Mouse (Mus musculus) hindbrain, embryonic 13.5 days (tissue): ENCODE data around the gene Sned1. TPM values are rescaled to one million over a fixed set of nuclear protein-coding genes. Genes with fewer than 3 reads are reported as not detected.

Source experiments
- ATAC-seq: fragments of 200-750 bp; cut with Nextera tagmentation; 2 replicates; pipeline ENCODE4 v1.8.0; 2017; ENCODE audit warnings: moderate TSS enrichment; ENCODE audit not compliant: low FRiP score
- H3K27ac ChIP-seq: fragments of 300-500 bp; sonication (generic); 2 replicates; pipeline ENCODE4 v1.5.1; 2015; ENCODE audit warnings: inconsistent platforms, mild to moderate bottlenecking, moderate library complexity
- H3K27me3 ChIP-seq: fragments of 300-500 bp; sonication (generic); 2 replicates; pipeline ENCODE4 v1.6.1; 2015; ENCODE audit warnings: mild to moderate bottlenecking, inconsistent platforms
- H3K36me3 ChIP-seq: fragments of 300-500 bp; sonication (generic); 2 replicates; pipeline ENCODE4 v1.6.1; 2015; ENCODE audit warnings: mild to moderate bottlenecking, inconsistent platforms
- H3K4me1 ChIP-seq: fragments of 300-500 bp; sonication (generic); replicated peaks from 2 replicates; pipeline ENCODE4 v1.6.1; 2015; ENCODE audit warnings: inconsistent platforms
- H3K4me2 ChIP-seq: fragments of 300-500 bp; sonication (generic); 2 replicates; pipeline ENCODE4 v1.6.1; 2015; ENCODE audit warnings: inconsistent platforms, mild to moderate bottlenecking, moderate library complexity
- H3K4me3 ChIP-seq: fragments of 300-500 bp; sonication (generic); 2 replicates; pipeline ENCODE4 v1.5.1; 2015; ENCODE audit warnings: mild to moderate bottlenecking, inconsistent platforms
- H3K9ac ChIP-seq: fragments of 300-500 bp; sonication (generic); 2 replicates; pipeline ENCODE4 v1.6.1; 2015; ENCODE audit warnings: mild to moderate bottlenecking, inconsistent platforms
- H3K9me3 ChIP-seq: fragments of 300-500 bp; sonication (generic); 2 replicates; pipeline ENCODE4 v1.6.1; 2016; ENCODE audit warnings: inconsistent platforms
- WGBS: fragments of 180-500 bp; shearing (Covaris S2); methylation state at CpG from one replicate; pipeline ENCODE4 v1.1.7; 2015; 5-methylcytosine and 5-hydroxymethylcytosine counted together
- microRNA-seq: library from miRNA; unstranded; fragments of <30 nt; microRNA quantifications from one replicate; pipeline ENCODE4, GENCODE M21; 2016
- polyA plus RNA-seq: library from polyadenylated mRNA; unstranded; fragments of >200 nt; fragmentation: Nextera tagmentation; extraction: Ambion mirVana; gene quantifications from 2 replicates; pipeline ENCODE4 v1.2.1, GENCODE M21; 2015

Sned1 gene
- polyA plus RNA-seq, 1 experiment from 2014 or later: 8.8 TPM

DNA sequence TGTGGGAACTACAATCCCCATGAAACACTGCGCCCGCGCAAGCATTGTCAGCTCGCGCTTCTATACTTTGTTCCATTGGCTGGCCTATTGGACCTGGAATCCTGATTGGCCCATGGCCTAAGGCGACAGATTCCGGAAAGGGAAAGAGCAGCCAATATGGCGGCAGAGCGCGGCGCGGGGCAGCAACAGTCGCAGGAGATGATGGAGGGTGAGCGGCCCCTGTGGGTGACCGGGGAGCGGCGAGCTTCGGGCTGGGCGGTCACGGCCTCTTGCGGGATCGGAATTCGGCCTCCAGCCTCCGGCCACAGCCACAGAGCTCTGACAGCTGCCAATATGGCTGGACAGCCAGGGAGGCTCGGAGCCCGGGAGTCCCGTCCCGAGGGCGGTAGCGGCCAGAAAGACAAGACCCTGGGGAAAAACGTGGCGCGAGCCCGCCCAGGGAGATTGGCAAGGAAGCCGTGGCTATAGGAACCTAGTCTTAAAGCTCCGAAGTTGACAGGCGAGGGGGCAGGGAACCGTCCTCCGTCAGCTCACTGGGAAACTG, 107.9 kb downstream of the Sned1 start:
- Histone ChIP-seq H3K4me3 (peak overlapping the region; percentile 87), H3K27ac (peak overlapping the region; percentile 81), H3K9me3 (no peaks in the 10 kb centered on the region), H3K9ac (peak overlapping the region; percentile 85), H3K4me1 (peaks cover 25% of the 10 kb centered on the region), H3K36me3 (peaks cover 25% of the 10 kb centered on the region), H3K4me2 (peak overlapping the region; percentile 90), H3K27me3 (no peaks in the 10 kb centered on the region)
- under 1% methylated on average over 39 of the region's 39 CpGs for WGBS
- peak; percentile 97 for ATAC-seq

DNA sequence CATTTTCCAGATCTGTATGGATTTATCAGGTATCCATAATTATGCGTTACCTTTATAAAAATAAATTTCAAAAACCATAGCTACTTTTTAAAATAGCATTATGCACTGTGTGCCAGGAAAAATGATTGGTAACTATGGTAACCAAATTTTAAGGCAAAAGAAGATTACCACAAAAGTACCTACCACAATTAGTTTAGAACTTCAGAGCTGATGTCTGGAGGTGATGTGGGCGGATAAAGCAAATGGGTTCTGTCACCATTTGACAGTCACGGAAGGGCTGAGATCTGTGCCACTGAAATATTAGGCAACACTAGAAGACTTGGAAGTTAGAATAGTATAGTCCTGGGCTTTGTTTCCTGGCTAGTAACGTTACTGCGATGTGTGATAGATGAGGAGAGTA, 111.5 kb downstream of the Sned1 start:
- H3K27me3 ChIP-seq: no peaks in the 10 kb centered on the region
- H3K4me1 ChIP-seq: peaks cover 15% of the 10 kb centered on the region
- 96% methylated on average over 5 of the region's 5 CpGs for WGBS
- ATAC-seq: no peak
- no peak overlapping the region for H3K4me3 ChIP-seq
- peaks cover 58% of the 10 kb centered on the region for H3K36me3 ChIP-seq
- no peaks in the 10 kb centered on the region for H3K9me3 ChIP-seq
- H3K4me2 ChIP-seq: no peak overlapping the region
- no peak overlapping the region for H3K9ac ChIP-seq
- H3K27ac ChIP-seq: no peak overlapping the region

DNA sequence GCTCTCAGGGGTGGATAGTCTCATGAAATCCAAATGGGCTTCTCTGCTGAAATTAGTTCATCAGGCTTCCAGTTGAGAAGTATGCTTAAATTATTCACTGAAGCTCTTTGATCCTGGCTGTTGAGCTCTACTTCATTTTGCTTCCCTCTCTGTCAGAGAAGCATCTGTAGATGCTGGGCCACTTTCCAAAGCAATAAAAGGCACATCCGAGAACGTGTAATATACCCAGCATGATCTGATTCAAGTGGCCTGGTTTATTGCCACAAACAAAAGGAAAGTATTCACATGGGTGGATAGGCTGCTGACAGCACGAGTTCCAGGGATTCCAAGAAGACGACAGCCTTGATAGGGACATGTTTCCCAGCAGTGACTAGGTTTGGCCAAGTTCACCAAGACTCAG, 114.1 kb downstream of the Sned1 start:
- no peak for ATAC-seq
- peaks cover 84% of the 10 kb centered on the region for H3K36me3 ChIP-seq
- WGBS: 72% methylated on average over 4 of the region's 4 CpGs

More for the DNA sequence above, 114.1 kb downstream of the Sned1 start:
- peaks cover 4% of the 10 kb centered on the region; the same call in 1 of the 2 replicates for H3K4me1 ChIP-seq
- no peak overlapping the region for H3K9ac ChIP-seq
- no peak overlapping the region for H3K4me3 ChIP-seq
- H3K4me2 ChIP-seq: no peak overlapping the region
- no peaks in the 10 kb centered on the region for H3K27me3 ChIP-seq
- H3K9me3 ChIP-seq: no peaks in the 10 kb centered on the region
- no peak overlapping the region for H3K27ac ChIP-seq

Small RNA genes lying within 50 kb of the gene (microRNA-seq; reads per million reads assigned to microRNA genes)
- not detected for gene Mir6901
- not detected for gene Mir6902

Other genes with a start within 250 kb of the Sned1 start
- not detected in 2 replicates for gene Aqp12, start 229.5 kb upstream of the Sned1 start, polyA plus RNA-seq
- 340 and 349 TPM in 2 replicates for gene Kif1a, start 133.9 kb upstream of the Sned1 start, polyA plus RNA-seq
- not detected in 2 replicates for gene Agxt, start 100.6 kb upstream of the Sned1 start, polyA plus RNA-seq
- gene 2310007B03Rik, start 74.9 kb upstream of the Sned1 start, polyA plus RNA-seq: 0.29 and 0.30 TPM in 2 replicates
- gene Crocc2, start 67.1 kb upstream of the Sned1 start, polyA plus RNA-seq: 0.19 and 0.38 TPM in 2 replicates
- gene Mterf4, start 70.1 kb downstream of the Sned1 start, polyA plus RNA-seq: 35.8 and 36.2 TPM in 2 replicates
- gene Ppp1r7, start 107.0 kb downstream of the Sned1 start, polyA plus RNA-seq: 50.0 and 57.5 TPM in 2 replicates
- 6.5 and 7.0 TPM in 2 replicates for gene Pask, start 107.6 kb downstream of the Sned1 start, polyA plus RNA-seq
- 0.14 and 0.27 TPM in 2 replicates for gene Ano7, start 138.1 kb downstream of the Sned1 start, polyA plus RNA-seq
- 95.2 and 102 TPM in 2 replicates for gene Hdlbp, start 243.0 kb downstream of the Sned1 start, polyA plus RNA-seq